Mouse (Mus musculus) heart, embryonic 16.5 days (tissue): ENCODE results near the gene Vmn2r38. TPM values are rescaled to one million over a fixed set of nuclear protein-coding genes. Genes with fewer than 3 reads are reported as not detected.
"Not testable (repeated sequence)": the region's sequence is repeated elsewhere in the genome, so short reads cannot be mapped to it uniquely, and the experiment has no call there.

Experiments
- ATAC-seq: fragments of 200-750 bp; cut with Nextera tagmentation; replicated peaks from 2 replicates; pipeline ENCODE4 v1.8.0; 2017; ENCODE audit warnings: moderate number of reproducible peaks; ENCODE audit not compliant: insufficient read depth, low FRiP score; ENCODE audit errors: extremely low read depth
- H3K27ac ChIP-seq: fragments of 300-500 bp; sonication (generic); 2 replicates; pipeline ENCODE4 v1.5.1; 2014; ENCODE audit warnings: mild to moderate bottlenecking, low read length, control low read depth, moderate library complexity
- H3K27me3 ChIP-seq: fragments of 300-500 bp; sonication (generic); 2 replicates; pipeline ENCODE4 v1.6.1; 2014; ENCODE audit warnings: low read length, mixed read lengths; ENCODE audit not compliant: control insufficient read depth, insufficient read depth
- H3K36me3 ChIP-seq: fragments of 300-500 bp; sonication (generic); 2 replicates; pipeline ENCODE4 v1.6.1; 2014; ENCODE audit not compliant: control insufficient read depth, insufficient read depth
- H3K4me1 ChIP-seq: fragments of 300-500 bp; sonication (generic); 2 replicates; pipeline ENCODE4 v1.6.1; 2014; ENCODE audit warnings: low read length, mixed read lengths; ENCODE audit not compliant: control insufficient read depth, insufficient read depth
- H3K4me2 ChIP-seq: fragments of 300-500 bp; sonication (generic); 2 replicates; pipeline ENCODE4 v1.6.1; 2014; ENCODE audit warnings: low read depth, mild to moderate bottlenecking, control low read depth, low read length
- H3K4me3 ChIP-seq: fragments of 300-500 bp; sonication (generic); 2 replicates; pipeline ENCODE4 v1.5.1; 2014; ENCODE audit warnings: mild to moderate bottlenecking, control low read depth, low read length
- H3K9ac ChIP-seq: fragments of 300-500 bp; sonication (generic); 2 replicates; pipeline ENCODE4 v1.6.1; 2014; ENCODE audit warnings: low read length, control low read depth
- H3K9me3 ChIP-seq: fragments of 300-500 bp; sonication (generic); replicated peaks from 2 replicates; pipeline ENCODE4 v1.6.1; 2016; ENCODE audit warnings: low read length; ENCODE audit not compliant: control insufficient read depth
- WGBS: fragments of 180-500 bp; shearing (Covaris S2); extraction: QIAGEN DNeasy Blood & Tissue Kit; methylation state at CpG from one replicate; pipeline ENCODE4 v1.1.7; 2014; 5-methylcytosine and 5-hydroxymethylcytosine counted together
- polyA plus RNA-seq: library from polyadenylated mRNA; unstranded; fragments of >200 nt; fragmentation: Nextera tagmentation; extraction: Ambion mirVana; gene quantifications from 2 replicates; pipeline ENCODE4 v1.2.1, GENCODE M21; 2015

Vmn2r38 gene
- polyA plus RNA-seq = not detected in 2 replicates

DNA sequence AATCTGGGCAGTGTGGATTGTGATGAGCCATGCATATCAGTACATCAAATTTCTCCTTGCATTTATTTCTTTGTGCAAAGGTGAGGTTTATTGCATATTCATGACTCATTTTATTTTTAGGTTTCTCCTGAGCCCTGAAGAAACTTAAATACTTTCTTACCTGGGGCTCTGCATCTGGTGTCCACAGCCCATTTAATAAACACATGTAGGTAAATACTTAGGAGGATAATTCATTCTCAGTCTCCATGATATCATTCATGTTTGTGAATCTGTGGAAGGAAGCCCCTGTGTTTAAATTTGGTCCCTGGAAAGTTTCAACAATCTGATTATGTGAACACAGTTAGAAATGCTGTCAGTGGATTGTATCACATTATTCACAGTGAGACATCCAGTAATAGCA is at the start of gene Vmn2r38:
Gene Vmn2r38, minus strand, starts transcription at position 101 of the 400 bp plus-strand sequence.
- not testable (repeated sequence) for H3K36me3 ChIP-seq, H3K4me3 ChIP-seq, ATAC-seq, H3K4me2 ChIP-seq, H3K27ac ChIP-seq, H3K9me3 ChIP-seq, H3K27me3 ChIP-seq, H3K9ac ChIP-seq, H3K4me1 ChIP-seq

DNA sequence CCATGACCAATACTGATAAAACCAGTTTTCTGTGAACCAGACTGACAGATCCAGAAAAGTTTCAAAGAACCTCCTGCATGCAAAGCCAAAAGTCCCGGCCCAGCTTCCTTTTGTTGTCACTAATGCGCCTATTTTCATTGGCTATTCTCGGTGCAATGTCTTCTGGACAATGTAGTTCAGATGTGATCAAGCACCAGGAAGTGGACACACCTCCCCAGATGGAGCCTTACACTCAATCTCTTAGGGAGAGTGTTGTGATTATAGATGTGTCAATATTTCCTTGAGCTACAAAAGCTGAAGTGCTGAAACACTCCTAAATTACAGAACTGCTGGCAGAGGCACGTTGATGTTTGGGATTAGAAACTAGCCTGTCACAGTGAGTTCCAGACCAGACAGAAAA is 32.3 kb downstream of the Vmn2r38 start:
- not testable (repeated sequence) for H3K4me2 ChIP-seq, H3K36me3 ChIP-seq, H3K4me3 ChIP-seq, H3K9me3 ChIP-seq, H3K9ac ChIP-seq, H3K27me3 ChIP-seq, H3K27ac ChIP-seq, ATAC-seq, H3K4me1 ChIP-seq
- WGBS = 71% methylated on average over 4 of the region's 4 CpGs

DNA sequence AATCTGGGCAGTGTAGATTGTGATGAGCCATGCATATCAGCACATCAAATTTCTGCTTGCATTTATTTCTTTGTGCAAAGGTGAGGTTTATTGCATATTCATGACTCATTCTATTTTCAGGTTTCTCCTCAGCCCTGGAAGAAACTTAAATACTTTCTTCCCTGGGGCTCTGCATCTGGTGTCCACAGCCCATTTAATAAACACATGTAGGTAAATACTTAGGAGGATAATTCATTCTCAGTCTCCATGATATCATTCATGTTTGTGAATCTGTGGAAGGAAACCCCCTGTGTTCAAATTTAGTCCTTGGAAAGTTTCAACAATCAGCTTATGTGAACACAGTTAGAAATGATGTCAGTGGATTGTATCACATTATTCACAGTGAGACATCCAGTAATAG is 67.0 kb downstream of the Vmn2r38 start, which contains the start of gene Vmn2r39:
Gene Vmn2r39, minus strand, starts transcription at position 101 of the 400 bp plus-strand sequence.
- not testable (repeated sequence) for H3K9ac ChIP-seq, H3K4me3 ChIP-seq

More for the DNA sequence above, 67.0 kb downstream of the Vmn2r38 start, which contains the start of gene Vmn2r39:
- H3K36me3 ChIP-seq, H3K27ac ChIP-seq, H3K27me3 ChIP-seq, H3K9me3 ChIP-seq, H3K4me1 ChIP-seq, ATAC-seq, H3K4me2 ChIP-seq: not testable (repeated sequence)

Other genes starting within 250 kb of the Vmn2r38 start
- not detected in 2 replicates for gene Vmn2r40, start 166.4 kb downstream of the Vmn2r38 start, polyA plus RNA-seq
- gene Vmn2r39, start 67.1 kb downstream of the Vmn2r38 start, polyA plus RNA-seq = not detected in 2 replicates
- gene Vmn2r37, start 125.8 kb upstream of the Vmn2r38 start, polyA plus RNA-seq = not detected in 2 replicates